Mouse (Mus musculus): ENCODE measurements around the gene Nat8f6.
"Not testable (repeated sequence)": the region's sequence is repeated elsewhere in the genome, so short reads cannot be mapped to it uniquely, and the experiment has no call there.

Gene Nat8f6

GRCm38 (mm10) chr6:85836098-85836497 is 15.3 kb upstream of the Nat8f6 start:
- not testable (repeated sequence) for DNase-seq (ENCODE audit: low spot score)

- DNase-seq (ENCODE audit: low spot score): not testable (repeated sequence)
Measured at GRCm38 (mm10) chr6:85835104-85835503, 14.3 kb upstream of the Nat8f6 start.

DNA sequence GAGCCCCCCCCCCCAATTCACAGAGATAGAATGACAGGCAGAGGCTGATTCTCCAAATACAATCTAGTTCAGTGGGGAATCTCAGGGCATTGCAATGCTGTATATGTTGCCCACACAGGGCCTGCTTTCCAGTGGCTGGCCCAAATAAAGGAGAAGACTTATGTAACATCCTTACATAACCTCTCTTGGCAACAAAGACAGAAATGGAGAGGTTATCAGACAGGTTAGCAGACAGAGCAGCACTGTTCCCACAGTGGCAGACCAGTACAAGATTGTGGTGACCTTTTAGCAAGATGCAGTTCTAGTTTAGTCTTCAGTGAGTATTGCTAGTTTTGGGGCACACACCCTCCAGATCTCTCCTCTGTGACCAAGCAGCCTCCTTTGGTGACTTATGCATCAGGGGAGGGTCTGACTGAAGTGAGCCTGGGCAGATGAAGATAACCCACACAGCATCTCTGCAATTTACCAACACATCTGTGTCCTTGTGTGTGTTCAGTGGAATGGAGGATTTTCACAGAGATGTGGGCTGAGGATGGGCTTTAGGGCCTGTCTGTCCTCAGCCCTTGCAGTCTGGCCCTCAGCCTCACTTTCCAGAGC is 13.8 kb upstream of the Nat8f6 start:
- not testable (repeated sequence) for DNase-seq (ENCODE audit: low spot score)

- DNase-seq (ENCODE audit: low spot score): no peak
Measured at GRCm38 (mm10) chr6:85831796-85832321, 11.1 kb upstream of the Nat8f6 start, which contains the start of gene Nat8. Nat8 (minus strand) TSS chr6:85832082.

GRCm38 (mm10) chr6:85829462-85829861 is 8.7 kb upstream of the Nat8f6 start:
- DNase-seq (ENCODE audit: low spot score): no peak

GRCm38 (mm10) chr6:85825886-85826285 is 5.1 kb upstream of the Nat8f6 start:
- no peak for DNase-seq (ENCODE audit: low spot score)

DNA sequence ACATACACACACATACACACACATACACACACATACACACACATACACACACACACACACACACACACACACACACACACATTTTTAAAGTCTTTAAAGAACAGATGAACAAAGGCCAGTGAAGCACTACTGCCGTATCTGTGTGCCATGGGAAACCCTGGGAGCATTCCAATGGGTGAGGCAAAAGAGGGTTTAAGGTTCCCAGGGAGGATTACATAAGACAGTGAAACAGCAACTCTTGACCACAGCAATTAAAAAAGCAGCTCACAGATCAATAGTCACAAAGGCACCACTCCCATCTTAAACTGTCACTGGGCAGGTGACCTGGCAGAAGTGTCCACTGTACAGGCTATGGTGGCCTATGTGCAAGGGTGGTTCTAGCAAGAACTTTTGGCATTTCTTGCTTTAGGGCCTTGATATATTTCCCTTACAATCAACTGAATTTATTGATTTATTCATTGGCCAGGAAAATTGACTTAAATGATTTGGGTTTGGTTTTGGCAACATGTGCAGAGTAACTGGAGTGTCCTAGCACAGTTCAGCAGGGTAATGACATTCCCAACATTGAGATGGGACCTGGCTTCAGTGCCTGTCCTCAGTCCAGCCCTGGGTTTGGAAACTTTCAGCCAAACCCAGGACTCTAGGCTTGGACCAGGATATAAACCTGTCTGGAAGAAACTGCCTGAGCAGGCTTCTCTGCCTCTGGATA is 2.8 kb upstream of the Nat8f6 start:
- no peak for DNase-seq (ENCODE audit: low spot score)

DNA sequence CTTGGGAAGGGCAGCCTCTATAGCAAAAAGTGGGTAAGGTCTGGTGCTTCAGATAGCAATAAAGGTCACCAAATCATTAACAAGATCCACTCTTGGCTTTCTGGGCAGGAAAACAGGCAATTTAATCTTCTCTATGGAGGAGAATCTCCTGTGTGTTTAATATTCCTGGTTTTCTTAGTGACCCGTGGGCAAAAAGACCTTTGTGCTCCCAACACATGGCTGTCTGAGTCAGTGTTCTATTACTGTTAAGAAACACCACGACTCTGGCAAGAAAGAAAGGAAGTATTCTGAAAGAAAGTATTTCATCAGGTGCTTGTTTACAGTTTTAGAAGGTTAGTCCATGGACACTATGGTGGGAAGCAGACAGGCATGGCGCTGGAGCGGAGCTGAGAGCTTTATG is 1.5 kb upstream of the Nat8f6 start:
- no peak for DNase-seq (ENCODE audit: low spot score)

- no peak for DNase-seq (ENCODE audit: low spot score)
Measured at GRCm38 (mm10) chr6:85818338-85818737, 2.4 kb downstream of the Nat8f6 start.

DNA sequence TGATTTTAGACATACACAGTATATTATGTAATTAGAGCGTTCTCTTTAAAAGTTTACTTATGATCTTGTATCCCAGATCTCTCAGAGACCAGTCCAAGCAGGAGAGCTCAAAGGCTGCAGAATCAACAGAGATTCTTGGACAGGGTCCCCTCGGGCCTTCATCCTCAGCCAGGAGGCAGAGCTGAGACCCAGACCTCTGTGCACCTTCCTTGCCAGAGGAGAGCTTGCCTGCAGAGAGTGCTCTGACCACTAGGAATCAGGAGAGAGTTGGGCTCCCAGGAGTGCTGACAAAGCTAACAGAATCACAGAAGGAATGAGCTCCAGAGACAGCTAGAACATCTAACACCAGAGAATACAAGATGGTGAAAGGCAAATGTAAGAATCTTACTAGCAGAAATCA is 7.4 kb downstream of the Nat8f6 start:
- no peak for DNase-seq (ENCODE audit: low spot score)

- DNase-seq (ENCODE audit: low spot score): not testable (repeated sequence)
Measured at GRCm38 (mm10) chr6:85810942-85811537, 9.7 kb downstream of the Nat8f6 start.

GRCm38 (mm10) chr6:85810514-85810913 is 10.2 kb downstream of the Nat8f6 start:
- DNase-seq (ENCODE audit: low spot score): not testable (repeated sequence)

DNA sequence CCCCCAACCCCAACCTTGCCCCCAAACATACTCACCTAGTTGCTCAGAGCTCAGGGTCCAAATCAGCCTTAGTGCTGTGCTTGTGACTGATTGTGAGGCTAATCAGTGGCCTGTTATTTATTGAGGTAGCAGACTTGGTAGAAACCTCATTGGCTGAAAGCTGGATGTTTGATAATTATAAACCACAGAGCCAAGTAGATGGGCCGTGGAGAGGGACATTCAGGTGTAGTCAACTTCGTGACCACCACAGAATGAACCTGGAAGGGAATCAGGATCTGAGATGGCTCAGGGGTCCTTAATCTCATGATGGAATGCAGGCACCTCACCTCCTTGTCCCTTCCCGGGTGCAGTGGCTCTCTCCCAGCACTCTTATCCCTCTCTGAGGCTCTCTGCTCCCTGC is 11.0 kb downstream of the Nat8f6 start:
- DNase-seq (ENCODE audit: low spot score): not testable (repeated sequence)

DNA sequence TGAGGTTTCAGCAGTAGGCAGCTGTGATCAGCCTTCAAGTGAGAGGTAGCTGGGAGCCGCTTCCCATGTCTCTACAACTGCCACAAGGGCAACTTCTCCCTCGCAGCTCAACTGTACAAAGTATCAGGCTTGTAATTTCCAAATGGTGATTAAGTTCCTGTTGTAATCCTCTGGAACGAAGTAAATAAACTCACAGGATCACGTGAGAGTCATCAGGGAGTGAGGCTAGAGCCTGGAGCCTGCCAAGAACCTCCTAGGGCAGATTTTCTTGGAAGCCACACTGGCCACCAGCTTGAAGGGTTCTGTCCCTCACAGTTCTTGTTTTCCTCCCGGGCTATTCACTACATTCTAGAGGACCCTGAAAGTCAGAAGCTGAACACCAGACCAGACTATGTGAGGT is 17.6 kb downstream of the Nat8f6 start:
- DNase-seq (ENCODE audit: low spot score): not testable (repeated sequence)

DNA sequence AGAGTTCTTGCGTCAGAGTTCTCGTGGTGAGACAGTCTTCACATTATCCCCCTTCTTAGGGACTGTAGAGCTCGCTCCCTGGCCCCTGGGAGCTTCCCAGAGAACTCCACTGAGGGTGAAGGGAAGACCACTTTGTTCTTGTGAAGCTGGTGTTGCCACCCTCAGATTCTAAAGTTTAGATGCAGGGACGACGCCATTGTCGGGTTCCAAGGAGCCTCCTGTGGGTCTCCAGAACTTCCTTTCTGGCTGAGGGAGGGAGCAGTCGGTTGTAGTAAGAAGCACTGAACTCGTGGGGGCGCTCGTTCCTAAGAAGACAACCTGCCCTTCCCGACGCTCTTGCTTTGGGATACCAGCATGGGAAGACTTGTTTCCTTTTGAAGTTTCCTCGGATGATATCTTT is 55.2 kb downstream of the Nat8f6 start, which contains the start of gene Nat8f3:
TSS of gene Nat8f3 (minus strand) at position 223 of the 400 bp plus-strand sequence.
- peak; percentile 68 for DNase-seq (ENCODE audit: low spot score)

DNA sequence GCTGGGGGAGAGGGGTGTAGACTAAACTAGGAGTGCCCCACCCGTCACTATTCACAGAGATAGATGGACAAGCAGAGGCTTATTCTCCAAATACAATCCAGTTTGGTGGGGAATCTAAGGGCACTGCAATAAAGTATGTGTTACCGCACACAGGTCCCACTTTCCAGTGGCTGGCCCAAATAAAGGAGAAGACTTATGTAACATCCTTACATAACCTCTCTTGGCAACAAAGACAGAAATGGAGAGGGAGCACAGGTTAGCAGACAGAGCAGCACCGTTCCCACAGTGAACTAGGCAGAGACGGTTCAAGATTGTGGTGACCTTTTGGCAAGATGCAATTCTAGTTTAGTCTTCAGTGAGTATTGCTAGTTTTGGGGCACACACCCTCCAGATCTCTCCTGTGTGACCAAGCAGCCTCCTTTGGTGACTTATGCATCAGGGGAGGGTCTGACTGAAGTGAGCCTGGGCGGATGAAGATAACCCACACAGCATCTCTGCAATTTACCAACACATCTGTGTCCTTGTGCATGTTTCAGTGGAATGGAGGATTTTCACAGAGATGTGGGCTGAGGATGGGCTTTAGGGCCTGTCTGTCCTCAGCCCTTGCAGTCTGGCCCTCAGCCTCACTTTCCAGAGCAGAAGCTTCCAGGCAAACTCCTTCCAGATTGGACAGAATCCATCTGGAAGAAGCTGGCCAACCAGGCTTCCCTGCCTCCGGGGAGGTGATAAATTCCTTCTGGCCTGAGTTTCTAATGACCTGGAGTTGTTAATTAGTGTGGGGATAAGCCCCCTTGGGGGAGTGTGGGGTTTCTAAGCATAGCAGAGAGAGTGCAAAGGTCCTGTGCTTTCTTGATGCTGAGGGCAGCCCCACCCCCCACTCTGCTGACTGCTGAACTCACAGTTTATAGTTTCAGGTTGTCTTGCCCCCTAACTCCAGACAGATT is 57.4 kb downstream of the Nat8f6 start:
- DNase-seq (ENCODE audit: low spot score): not testable (repeated sequence)

- DNase-seq (ENCODE audit: low spot score): not testable (repeated sequence)
Measured at GRCm38 (mm10) chr6:85762678-85763077, 58.1 kb downstream of the Nat8f6 start.

Data from retina, embryonic 14.5 days (tissue).